Mouse (Mus musculus) MEL (cell line): ENCODE data around the gene C2cd2. TPM values are rescaled to one million over a fixed set of nuclear protein-coding genes. Genes with fewer than 3 reads are reported as not detected.
A peak's percentile ranks its signal among the peaks of the same experiment; 100 is the strongest.
"Not testable (repeated sequence)": the region's sequence is repeated elsewhere in the genome, so short reads cannot be mapped to it uniquely, and the experiment has no call there.

Experiments used
- DNase-seq: peaks from one replicate; pipeline ENCODE4 v3.0.0; 2011; ENCODE audit warnings: low read depth, low spot score
- H3K27ac ChIP-seq: 2 replicates; pipeline ENCODE4 v1.5.1; 2012; ENCODE audit warnings: low read depth, mild to moderate bottlenecking, control low read depth, low read length, moderate library complexity; ENCODE audit not compliant: control insufficient read depth
- H3K27me3 ChIP-seq, 2 experiments: fragments of 150-350 bp in 1 of 2; sonication (generic) in 1 of 2; 2 replicates each; pipeline ENCODE4 v1.6.1; 2012; ENCODE audit warnings: low read length in 2 of 2, mild to moderate bottlenecking in 2 of 2, improper control_type of control experiment in 1 of 2, moderate library complexity in 1 of 2; ENCODE audit not compliant: insufficient read depth in 2 of 2, control insufficient read depth in 1 of 2
- H3K36me3 ChIP-seq, 2 experiments: 2 replicates each; pipeline ENCODE4 v1.6.1; 2012 to 2014; ENCODE audit warnings: low read length in 2 of 2, improper control_type of control experiment in 1 of 2, inconsistent platforms in 1 of 2, mild to moderate bottlenecking in 1 of 2; ENCODE audit not compliant: insufficient read depth in 2 of 2, control insufficient read depth in 1 of 2
- H3K4me1 ChIP-seq, 2 experiments: fragments of 150-350 bp in 1 of 2; sonication (generic) in 1 of 2; 2 replicates each; pipeline ENCODE4 v1.6.1; 2012; ENCODE audit warnings: low read length in 2 of 2, improper control_type of control experiment in 1 of 2, mild to moderate bottlenecking in 1 of 2; ENCODE audit not compliant: insufficient read depth in 2 of 2, control insufficient read depth in 1 of 2
- H3K4me3 ChIP-seq, 2 experiments: fragments of 150-350 bp in 1 of 2; sonication (generic) in 1 of 2; 2 replicates each; pipeline ENCODE4 v1.5.1; 2012; ENCODE audit warnings: low read depth in 2 of 2, low read length in 2 of 2, mild to moderate bottlenecking in 2 of 2, moderate library complexity in 2 of 2, control low read depth in 1 of 2, improper control_type of control experiment in 1 of 2; ENCODE audit not compliant: control insufficient read depth in 1 of 2, insufficient read depth in 1 of 2
- H3K79me2 ChIP-seq: 2 replicates; pipeline ENCODE4 v1.6.1; 2012; ENCODE audit warnings: mild to moderate bottlenecking, low read length, moderate library complexity; ENCODE audit not compliant: control insufficient read depth, poor library complexity, insufficient read depth
- H3K9ac ChIP-seq: 2 replicates; pipeline ENCODE4 v1.6.1; 2012; ENCODE audit warnings: low read depth, mild to moderate bottlenecking, control low read depth, low read length, moderate library complexity; ENCODE audit not compliant: control insufficient read depth, poor library complexity, severe bottlenecking
- H3K9me3 ChIP-seq: fragments of 150-350 bp; sonication (generic); replicated peaks from 2 replicates; pipeline ENCODE4 v1.6.1; 2012; ENCODE audit warnings: mild to moderate bottlenecking, low read length, improper control_type of control experiment, moderate library complexity; ENCODE audit not compliant: insufficient read depth
- BHLHE40 ChIP-seq: IDR thresholded peaks from 2 replicates; pipeline ENCODE4 v1.6.1; 2012; ENCODE audit warnings: low read depth, mild to moderate bottlenecking, inconsistent platforms, low read length, improper control_type of control experiment, borderline replicate concordance
- CHD1 ChIP-seq: IDR thresholded peaks from 2 replicates; pipeline ENCODE4 v1.6.1; 2012; ENCODE audit warnings: low read depth, mild to moderate bottlenecking, inconsistent platforms, low read length, improper control_type of control experiment
- ELF1 ChIP-seq: IDR thresholded peaks from 2 replicates; pipeline ENCODE4 v1.6.1; 2014; ENCODE audit warnings: low read depth, mild to moderate bottlenecking, inconsistent platforms, low read length, improper control_type of control experiment, moderate library complexity
- EP300 ChIP-seq, 2 experiments: IDR thresholded peaks; 2 replicates each; pipeline ENCODE4 v1.6.1; 2011; ENCODE audit warnings: improper control_type of control experiment in 2 of 2, low read length in 2 of 2, low read depth in 1 of 2, mild to moderate bottlenecking in 1 of 2
- ETS1 ChIP-seq: IDR thresholded peaks from 2 replicates; pipeline ENCODE4 v1.6.1; 2012; ENCODE audit warnings: low read depth, mild to moderate bottlenecking, inconsistent platforms, low read length, improper control_type of control experiment, moderate library complexity
- HCFC1 ChIP-seq: IDR thresholded peaks from 2 replicates; pipeline ENCODE4 v1.6.1; 2012; ENCODE audit warnings: low read depth, mild to moderate bottlenecking, inconsistent platforms, low read length, improper control_type of control experiment, moderate library complexity
- JUND ChIP-seq: IDR thresholded peaks from 2 replicates; pipeline ENCODE4 v1.6.1; 2011; ENCODE audit warnings: low read depth, mild to moderate bottlenecking, improper control_type of control experiment, low read length
- MAX ChIP-seq: IDR thresholded peaks from 2 replicates; pipeline ENCODE4 v1.6.1; 2011; ENCODE audit warnings: low read length, improper control_type of control experiment
- MXI1 ChIP-seq: IDR thresholded peaks from 2 replicates; pipeline ENCODE4 v1.6.1; 2011; ENCODE audit warnings: mild to moderate bottlenecking, low read depth, low read length, improper control_type of control experiment
- MYB ChIP-seq: IDR thresholded peaks from 2 replicates; pipeline ENCODE4 v1.6.1; 2011; ENCODE audit warnings: mild to moderate bottlenecking, low read depth, low read length, improper control_type of control experiment
- MYC ChIP-seq: IDR thresholded peaks from 2 replicates; pipeline ENCODE4 v1.6.1; 2011; ENCODE audit warnings: low read depth, mild to moderate bottlenecking, low read length, improper control_type of control experiment, moderate library complexity
- NELFE ChIP-seq: IDR thresholded peaks from 2 replicates; pipeline ENCODE4 v1.6.1; 2011; ENCODE audit warnings: low read depth, low read length, improper control_type of control experiment
- NRF1 ChIP-seq: IDR thresholded peaks from 2 replicates; pipeline ENCODE4 v1.6.1; 2014; ENCODE audit warnings: low read depth, mild to moderate bottlenecking, inconsistent platforms, low read length, improper control_type of control experiment, moderate library complexity; ENCODE audit not compliant: poor library complexity, insufficient read depth, severe bottlenecking
- POLR2AphosphoS2 ChIP-seq: IDR thresholded peaks from 2 replicates; pipeline ENCODE4 v1.6.1; 2011; ENCODE audit warnings: low read length, improper control_type of control experiment
- RCOR1 ChIP-seq: IDR thresholded peaks from 2 replicates; pipeline ENCODE4 v1.6.1; 2012; ENCODE audit warnings: low read depth, mild to moderate bottlenecking, inconsistent platforms, low read length, improper control_type of control experiment
- ZKSCAN1 ChIP-seq: IDR thresholded peaks from 2 replicates; pipeline ENCODE4 v1.6.1; 2012; ENCODE audit warnings: low read depth, mild to moderate bottlenecking, inconsistent platforms, low read length, improper control_type of control experiment, moderate library complexity
- ZNF384 ChIP-seq: IDR thresholded peaks from 2 replicates; pipeline ENCODE4 v1.6.1; 2012; ENCODE audit warnings: low read depth, mild to moderate bottlenecking, inconsistent platforms, low read length, improper control_type of control experiment
- polyA plus RNA-seq, 2 experiments: library from polyadenylated mRNA; stranded (reverse) in 1 of 2; unstranded in 1 of 2; fragments of >175 nt in 1 of 2; fragments of >200 nt in 1 of 2; gene quantifications; 2 replicates each; pipeline versions ENCODE4 v1.2.1 to v1.2.4; 2012; ENCODE audit warnings: low replicate concordance in 2 of 2, low read depth in 1 of 2; ENCODE audit not compliant: insufficient read length in 2 of 2, insufficient read depth in 1 of 2, missing spikeins in 1 of 2
- total RNA-seq: library from RNA; depleted of rRNA; stranded (reverse); fragments of 300-350 nt; gene quantifications from 2 replicates; pipeline ENCODE4 v1.2.3, GENCODE M21; 2012

The C2cd2 gene
- total and polyA plus RNA-seq, 3 experiments, result 8.9 to 20.7 TPM; not detected in 1

GRCm38 (mm10) chr16:97995849-97996615 lies 33.6 kb upstream of the C2cd2 start:
- Histone ChIP-seq H3K27me3 (no peaks in the 10 kb centered on the region), H3K36me3 (peaks cover 6 to 10% of the 10 kb centered on the region in 2 experiments), H3K79me2 (peaks cover 27% of the 10 kb centered on the region), H3K9ac (peak overlapping the region; percentile 72), H3K27ac (peak overlapping the region; percentile 86), H3K4me1 (peaks cover 6% of the 10 kb centered on the region in 2 experiments; a peak in 3 of 4 replicates), H3K4me3 (peak overlapping the region; percentile 67 to 85), H3K9me3 (no peaks in the 10 kb centered on the region; the same call in 1 of the 2 replicates)
- peak; percentile 61 for DNase-seq
- TF ChIP-seq JUND, result peak; percentile 98
- TF ChIP-seq ETS1, result peak; percentile 46; the same call in 1 of the 2 replicates
- TF ChIP-seq MYC, result peak; percentile 47; the same call in 1 of the 2 replicates
- TF ChIP-seq ELF1, result 0 out of 2 replicates have a peak, but pooled peaks have one; percentile 32
- no peak for TF ChIP-seq MYB
- no peak for TF ChIP-seq BHLHE40
- TF ChIP-seq EP300 (IDR thresholded peaks at IDR 0.05; ENCODE audit: low read depth in 1 of 2, low read length in 2 of 2), result peak; percentile 31 to 35; a peak in 2 of 4 replicates
- TF ChIP-seq MXI1, result peak; percentile 81; the same call in 1 of the 2 replicates
- no peak for TF ChIP-seq ZNF384
- 0 out of 2 replicates have a peak, but pooled peaks have one; percentile 45 for TF ChIP-seq HCFC1
- TF ChIP-seq NELFE, result peak; percentile 15; the same call in 1 of the 2 replicates
- 0 out of 2 replicates have a peak, but pooled peaks have one; percentile 24 for TF ChIP-seq ZKSCAN1
- TF ChIP-seq POLR2AphosphoS2, result no peak
- no peak for TF ChIP-seq NRF1
- 0 out of 2 replicates have a peak, but pooled peaks have one; percentile 69 for TF ChIP-seq CHD1
- TF ChIP-seq RCOR1, result 0 out of 2 replicates have a peak, but pooled peaks have one; percentile 12
- peak; percentile 42; the same call in 1 of the 2 replicates for TF ChIP-seq MAX

GRCm38 (mm10) chr16:97992477-97992876 lies 30.1 kb upstream of the C2cd2 start:
- not testable (repeated sequence) for H3K79me2 ChIP-seq, H3K27ac ChIP-seq, H3K9me3 ChIP-seq, DNase-seq, H3K36me3 ChIP-seq, H3K9ac ChIP-seq, H3K4me1 ChIP-seq, H3K27me3 ChIP-seq, H3K4me3 ChIP-seq
